Mouse (Mus musculus) layer of hippocampus, postnatal 14 days (tissue): ENCODE measurements at regions not wholly inside any gene's neighbourhood (a gene's known extent, or its start where the extent isn't known, plus 50 kb on each side); places are given as distances from the start of the nearest gene placed in this dataset.

ENCODE experiments used
- DNase-seq, 2 experiments: peaks; one replicate each; pipeline ENCODE4 v3.0.0; 2021 to 2022; ENCODE audit warnings: low spot score in 2 of 2, mixed read lengths in 1 of 2

DNA sequence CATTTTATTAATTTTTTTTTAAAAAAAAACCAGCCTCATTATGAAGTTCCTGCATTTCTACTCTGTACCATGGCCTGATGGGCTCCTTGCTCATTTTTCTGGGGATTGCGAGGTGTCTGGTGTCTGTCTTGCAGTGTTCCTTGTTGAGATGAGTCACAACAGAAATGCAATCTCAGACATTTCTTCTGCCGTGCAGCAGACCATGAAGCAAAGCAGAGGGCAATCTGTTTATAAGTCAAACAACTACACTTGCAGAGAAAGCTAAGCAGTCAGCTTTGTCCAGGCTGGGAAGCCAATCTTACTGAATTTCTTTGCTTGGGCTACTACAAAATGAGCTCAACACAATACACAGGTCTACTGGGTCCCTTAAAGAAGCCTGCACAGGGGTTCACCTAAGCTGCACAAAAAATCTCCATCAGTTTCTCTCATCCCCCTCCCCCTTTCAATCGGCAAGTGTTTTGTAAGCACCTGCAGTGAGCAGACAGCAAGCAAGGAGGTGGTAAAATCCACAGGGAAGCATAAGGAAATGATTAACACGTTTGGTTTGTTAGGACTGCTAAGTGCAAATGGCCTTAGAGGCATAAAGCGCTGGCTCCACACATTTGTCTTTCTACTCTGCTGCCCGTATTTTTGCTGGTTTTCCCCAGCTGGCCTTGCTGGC is 171.0 kb upstream of the Dmrta1 start:
- DNase-seq: no peak

- no peak for DNase-seq
These were observed 173.8 kb upstream of the Dmrta1 start for GRCm38 (mm10) chr4:89505368-89505819.

DNA sequence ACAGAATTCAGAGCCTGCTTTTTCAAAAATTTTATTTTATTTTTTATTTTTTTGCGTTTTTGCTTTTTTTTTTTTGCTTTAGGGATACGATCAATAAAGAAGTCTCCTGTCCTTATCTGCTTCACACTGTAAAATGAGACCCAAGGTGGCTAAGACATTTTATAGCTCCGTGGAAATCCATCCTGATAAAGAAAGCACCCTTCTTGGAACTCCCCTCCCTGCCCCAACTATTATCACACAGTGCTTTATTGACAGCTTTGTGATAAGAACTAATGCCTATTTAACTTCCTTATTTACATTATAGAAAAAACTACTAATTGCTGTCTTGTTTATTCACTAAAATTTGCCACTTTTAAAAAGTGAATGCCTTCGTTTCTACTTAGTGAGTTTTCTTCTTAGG is 179.0 kb upstream of the Dmrta1 start:
- no peak for DNase-seq

- DNase-seq: no peak
These were observed 180.1 kb upstream of the Cdkn2b start for GRCm38 (mm10) chr4:89490947-89491346.

GRCm38 (mm10) chr4:89487416-89488165 is 176.8 kb upstream of the Cdkn2b start:
- DNase-seq: no peak

- DNase-seq: no peak
These were observed 176.1 kb upstream of the Cdkn2b start for GRCm38 (mm10) chr4:89486963-89487362.

DNA sequence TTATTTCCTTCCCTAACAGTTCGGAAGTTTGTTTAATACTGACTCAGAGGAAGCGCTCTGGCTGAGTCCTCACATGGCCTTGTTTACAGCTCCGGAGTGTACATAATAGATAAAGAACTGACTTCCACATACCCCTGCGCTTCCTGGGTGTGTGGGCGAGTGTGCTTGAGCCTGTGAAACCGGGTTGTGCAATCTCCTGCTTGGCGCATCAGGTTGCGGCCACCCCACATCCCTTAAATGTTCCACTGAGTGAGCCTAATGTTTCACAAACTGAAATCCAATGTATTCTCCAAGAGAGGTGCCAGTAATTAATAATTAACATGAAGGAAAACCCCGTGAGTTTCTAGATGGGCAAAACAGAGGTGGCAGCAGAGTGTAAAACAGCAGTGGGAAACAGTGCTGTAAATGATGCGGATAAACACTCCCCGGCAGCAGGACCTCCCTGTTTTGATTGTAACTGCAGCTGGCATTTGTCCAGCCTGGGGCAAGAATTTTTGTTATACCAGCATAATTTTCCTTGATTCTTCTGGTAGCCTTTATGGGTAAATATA is 175.2 kb upstream of the Cdkn2b start:
- peak in 1 of 2 experiments; percentile 7 for DNase-seq

- no peak for DNase-seq
These were observed 167.9 kb upstream of the Cdkn2b start for GRCm38 (mm10) chr4:89478646-89479237.

GRCm38 (mm10) chr4:89475848-89476247 is 165.0 kb upstream of the Cdkn2b start:
- no peak for DNase-seq

GRCm38 (mm10) chr4:89474836-89475541 is 164.2 kb upstream of the Cdkn2b start:
- no peak for DNase-seq

DNA sequence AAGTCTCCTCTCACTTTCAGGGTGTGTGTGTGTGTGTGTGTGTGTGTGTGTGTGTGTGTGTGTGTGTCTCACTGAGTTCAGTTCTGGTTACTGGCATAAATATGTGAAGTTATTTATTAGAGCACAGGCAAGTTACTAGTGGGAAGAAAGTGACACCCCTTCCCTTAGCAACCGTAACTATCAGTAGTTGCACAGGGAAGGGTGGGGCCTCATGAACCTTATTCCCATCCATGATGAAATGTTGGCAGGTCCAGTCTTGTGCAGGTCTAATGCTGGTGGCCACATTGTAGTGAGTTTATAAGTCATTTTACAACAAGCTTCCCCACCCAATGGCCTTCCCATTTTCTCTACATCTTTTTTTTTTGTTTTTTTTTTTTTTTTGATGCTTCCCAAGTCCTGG is 160.6 kb upstream of the Cdkn2b start:
- no peak for DNase-seq

- no peak for DNase-seq
These were observed 159.9 kb upstream of the Cdkn2b start for GRCm38 (mm10) chr4:89470756-89471155.

DNA sequence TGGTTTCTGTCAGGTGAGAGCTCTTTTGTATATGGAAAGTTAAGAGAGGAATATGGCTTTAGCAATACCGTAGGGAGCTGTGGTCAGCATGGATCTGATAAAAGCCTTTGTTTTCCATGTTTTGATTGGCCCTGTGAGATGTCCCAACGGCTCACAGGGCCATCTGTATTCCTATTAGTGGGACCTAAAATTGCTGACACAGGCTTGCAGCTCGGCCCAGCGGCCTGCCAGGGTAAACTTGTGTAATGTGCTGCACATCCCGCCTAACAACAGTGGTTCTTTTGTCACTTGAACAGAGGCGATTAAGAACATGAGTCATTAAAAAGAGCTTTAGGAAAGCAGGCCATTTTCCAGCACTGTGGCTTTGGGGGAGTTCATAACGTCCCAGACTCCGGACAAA is 159.0 kb upstream of the Cdkn2b start:
- peak in 1 of 2 experiments; percentile 30 for DNase-seq

DNA sequence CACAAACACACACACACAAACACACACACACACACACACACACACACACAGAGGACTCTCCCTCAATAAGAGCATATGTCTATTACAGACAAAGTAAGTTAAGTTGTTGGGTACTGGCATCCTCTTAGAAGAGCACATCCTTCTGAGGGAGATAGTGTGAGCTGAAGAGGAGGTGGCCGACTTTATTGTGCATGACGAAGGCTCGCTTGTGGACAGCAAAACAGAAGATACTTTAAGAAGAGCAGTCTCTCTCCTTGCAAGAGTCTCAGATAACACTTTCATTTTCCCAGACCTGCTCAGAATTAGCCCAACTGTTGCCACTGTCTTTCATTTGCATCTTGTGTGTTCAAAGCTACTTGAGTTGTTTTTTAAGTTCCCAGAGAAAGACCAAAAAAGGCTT is 158.6 kb upstream of the Cdkn2b start:
- DNase-seq: no peak

DNA sequence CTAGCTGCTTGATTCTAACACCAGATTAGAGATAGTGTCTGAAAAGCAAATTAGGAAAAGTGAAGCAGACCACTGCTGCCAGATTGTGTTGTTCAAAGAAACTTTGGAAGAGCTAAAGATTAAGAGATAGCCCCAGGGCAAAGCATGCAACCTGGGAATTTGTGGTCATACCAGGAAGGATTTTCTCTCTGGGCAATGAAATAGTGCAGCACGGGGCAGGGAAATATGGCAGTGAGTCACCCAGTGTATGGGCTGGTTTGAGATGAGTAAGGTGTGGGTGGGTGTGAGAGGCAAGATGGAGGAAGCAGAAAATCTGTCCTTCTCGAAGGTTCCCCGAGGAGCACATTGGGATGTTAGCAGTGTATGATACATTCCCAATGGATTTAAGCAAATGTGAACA is 155.9 kb upstream of the Cdkn2b start:
- DNase-seq: no peak

DNA sequence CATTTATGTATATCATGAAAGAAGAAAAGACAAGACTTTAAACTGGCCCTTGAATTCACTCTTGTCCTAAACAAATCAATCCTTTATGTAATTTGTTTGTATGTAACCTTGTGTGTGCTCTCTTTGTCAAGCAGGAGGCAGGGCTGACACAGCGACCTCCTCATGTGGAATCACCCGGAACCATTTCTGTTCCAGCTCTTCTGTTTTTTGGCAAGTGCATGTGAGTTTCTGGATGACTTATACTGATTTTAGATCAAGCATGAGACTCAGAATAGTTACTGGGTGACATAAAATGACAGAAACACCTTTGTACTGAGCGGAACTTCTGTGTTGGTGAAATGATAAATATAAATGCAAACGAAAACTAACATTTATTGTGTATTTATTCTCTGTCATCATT is 152.3 kb upstream of the Cdkn2b start:
- no peak for DNase-seq

DNA sequence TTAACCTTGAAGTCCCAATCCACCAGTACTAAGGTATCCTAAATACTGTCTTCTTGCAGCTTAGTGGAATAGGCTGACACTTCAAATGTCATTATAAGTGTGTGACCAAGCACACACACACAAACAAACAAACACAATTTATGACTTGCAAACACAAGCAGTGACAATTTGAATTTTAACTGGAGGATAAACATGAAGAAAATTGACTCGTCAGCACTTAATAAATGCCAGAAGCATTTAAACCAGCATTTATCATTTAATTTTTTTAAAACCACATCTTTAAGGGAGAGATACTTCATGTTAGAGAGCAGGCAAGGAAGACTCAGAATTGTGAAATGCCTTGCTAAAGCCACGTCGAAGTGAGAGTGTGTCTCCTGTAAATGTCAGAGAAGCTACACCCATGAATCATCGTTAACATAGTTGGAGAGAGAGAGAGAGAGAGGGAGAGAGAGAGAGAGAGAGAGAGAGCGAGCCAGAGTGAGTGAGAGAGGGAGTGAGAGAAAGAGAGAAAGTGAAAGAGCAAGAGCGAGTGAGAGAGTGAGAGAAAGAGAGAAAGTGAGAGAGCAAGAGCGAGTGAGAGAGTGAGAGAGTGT is 149.4 kb upstream of the Cdkn2b start:
- DNase-seq: no peak

DNA sequence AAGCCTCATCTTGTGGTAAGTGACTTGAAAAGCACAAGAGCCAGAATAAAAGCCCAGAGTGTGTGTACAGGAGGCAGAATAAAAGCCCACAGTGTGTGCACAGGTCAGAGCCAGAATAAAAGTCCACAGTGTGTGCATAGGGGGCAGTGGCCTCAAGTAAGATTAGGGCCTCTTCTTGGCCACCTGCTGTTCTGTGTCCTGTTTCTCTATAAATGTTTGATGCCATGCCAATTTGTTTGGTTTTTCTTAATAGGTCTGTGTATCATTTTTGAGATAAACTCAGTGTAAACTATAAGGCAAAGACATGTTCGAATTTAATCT is 148.5 kb upstream of the Cdkn2b start:
- no peak for DNase-seq

- no peak for DNase-seq
These were observed 147.9 kb upstream of the Cdkn2b start for GRCm38 (mm10) chr4:89458628-89459345.

GRCm38 (mm10) chr4:89457861-89458260 is 147.0 kb upstream of the Cdkn2b start:
- no peak for DNase-seq

DNA sequence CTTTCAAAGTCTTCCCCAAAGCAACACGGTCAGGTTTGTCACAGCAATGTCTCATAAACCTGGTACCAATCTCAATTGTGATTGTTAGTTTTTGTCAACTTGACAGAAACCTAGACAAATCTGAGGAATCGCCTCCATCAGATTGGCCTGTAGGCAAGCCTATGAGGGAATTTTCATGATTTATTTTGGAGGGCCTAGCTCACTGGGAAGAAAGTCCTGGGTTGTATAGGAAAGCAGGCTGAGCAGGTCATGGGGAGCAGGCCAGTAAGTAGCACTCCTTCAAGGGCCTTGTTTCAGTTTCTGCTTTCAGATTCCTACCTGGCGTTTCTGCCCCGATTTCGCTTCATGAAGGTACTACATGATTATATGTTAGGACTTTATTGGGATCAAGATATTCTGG is 144.1 kb upstream of the Cdkn2b start:
- no peak for DNase-seq
